Mouse (Mus musculus): ENCODE data around the gene Rpl27.
A peak's percentile ranks its signal among the peaks of the same experiment; 100 is the strongest.
"Not testable (repeated sequence)": the region's sequence is repeated elsewhere in the genome, so short reads cannot be mapped to it uniquely, and the experiment has no call there.

The Rpl27 gene

GRCm38 (mm10) chr11:101467477-101468262 is 25.6 kb downstream of the Rpl27 start:
- peak; percentile 60 for DNase-seq (ENCODE audit: low read depth, low spot score)

- DNase-seq (ENCODE audit: low read depth, low spot score): no peak
These were observed 26.2 kb downstream of the Rpl27 start for GRCm38 (mm10) chr11:101468263-101468688.

DNA sequence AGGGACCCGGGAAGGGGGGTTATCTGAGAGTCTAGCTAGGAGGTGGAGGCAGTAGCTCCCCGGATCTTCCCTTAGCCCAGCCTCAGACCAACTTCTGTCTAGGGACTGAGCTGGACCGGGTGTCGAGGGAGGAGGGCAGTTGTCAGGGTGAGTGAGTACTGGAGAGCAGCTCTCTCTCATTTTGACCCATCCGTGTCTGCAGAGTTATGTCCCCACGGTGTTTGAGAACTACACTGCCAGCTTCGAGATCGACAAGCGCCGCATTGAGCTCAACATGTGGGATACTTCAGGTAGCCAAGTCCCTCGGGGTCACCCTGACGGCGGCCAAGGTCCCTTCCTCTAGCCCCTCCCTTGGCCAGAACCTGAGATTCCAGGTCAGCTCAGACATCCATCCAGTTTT is 26.6 kb downstream of the Rpl27 start:
- no peak for DNase-seq (ENCODE audit: low read depth, low spot score)

DNA sequence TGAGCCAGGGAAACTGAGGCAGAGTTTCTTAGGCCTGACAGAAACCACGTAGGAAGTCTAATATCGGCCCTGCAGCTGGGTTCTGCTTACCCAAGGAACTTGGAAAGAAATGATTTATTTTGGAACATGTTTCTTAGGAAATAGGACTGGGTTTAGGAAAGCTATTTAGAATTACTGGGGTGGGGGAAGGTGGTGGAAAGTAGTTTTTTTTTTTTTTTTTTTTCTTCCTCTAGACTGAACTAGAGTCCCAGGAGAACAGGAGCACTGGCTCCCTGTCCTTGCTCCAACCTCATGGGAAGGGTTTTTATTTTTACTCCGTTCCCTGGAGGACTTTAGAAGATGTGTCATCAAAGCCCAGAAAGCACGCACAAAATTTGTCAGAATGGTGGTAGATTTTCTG is 27.1 kb downstream of the Rpl27 start:
- DNase-seq (ENCODE audit: low read depth, low spot score): no peak

- DNase-seq (ENCODE audit: low read depth, low spot score): no peak
These were observed 28.1 kb downstream of the Rpl27 start for GRCm38 (mm10) chr11:101470206-101470605.

GRCm38 (mm10) chr11:101471926-101472325 is 29.8 kb downstream of the Rpl27 start:
- DNase-seq (ENCODE audit: low read depth, low spot score): no peak

- no peak for DNase-seq (ENCODE audit: low read depth, low spot score)
These were observed 30.2 kb downstream of the Rpl27 start for GRCm38 (mm10) chr11:101472336-101472735.

GRCm38 (mm10) chr11:101473686-101474085 is 31.6 kb downstream of the Rpl27 start:
- not testable (repeated sequence) for DNase-seq (ENCODE audit: low read depth, low spot score)

DNA sequence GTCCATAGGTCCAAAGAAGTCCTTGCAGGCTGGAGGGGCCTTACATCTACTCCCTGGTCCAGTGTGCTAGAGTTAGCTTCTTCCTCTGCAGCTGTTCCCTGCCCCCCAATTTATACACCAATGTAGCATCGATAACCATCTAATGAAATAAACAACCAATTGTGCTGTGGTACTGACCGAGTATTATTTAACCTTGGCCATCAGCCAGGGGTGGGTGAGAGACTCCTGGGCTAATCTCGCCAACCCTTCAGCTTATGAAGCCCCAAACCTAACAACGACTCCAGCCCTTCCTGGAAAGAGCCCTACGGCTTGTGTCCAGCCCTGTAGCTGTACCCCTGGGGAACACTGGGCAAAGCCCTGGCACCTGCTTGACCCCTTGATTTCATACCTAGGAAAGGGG is 32.2 kb downstream of the Rpl27 start:
- no peak for DNase-seq (ENCODE audit: low read depth, low spot score)

DNA sequence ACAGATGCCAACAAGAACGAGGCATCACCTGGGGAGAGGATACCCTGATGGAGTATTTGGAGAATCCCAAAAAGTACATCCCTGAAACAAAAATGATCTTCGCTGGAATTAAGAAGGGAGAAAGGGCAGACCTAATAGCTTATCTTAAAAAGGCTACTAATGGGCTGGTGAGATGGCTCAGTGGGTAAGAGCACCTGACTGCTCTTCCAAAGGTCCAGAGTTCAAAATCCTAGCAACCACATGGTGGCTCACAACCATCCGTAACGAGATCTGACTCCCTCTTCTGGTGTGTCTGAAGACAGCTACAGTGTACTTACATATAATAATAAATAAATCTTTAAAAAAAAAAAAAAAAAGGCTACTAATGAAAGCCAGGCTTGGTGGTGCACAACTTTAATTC is 34.3 kb downstream of the Rpl27 start:
- DNase-seq (ENCODE audit: low read depth, low spot score): not testable (repeated sequence)

DNA sequence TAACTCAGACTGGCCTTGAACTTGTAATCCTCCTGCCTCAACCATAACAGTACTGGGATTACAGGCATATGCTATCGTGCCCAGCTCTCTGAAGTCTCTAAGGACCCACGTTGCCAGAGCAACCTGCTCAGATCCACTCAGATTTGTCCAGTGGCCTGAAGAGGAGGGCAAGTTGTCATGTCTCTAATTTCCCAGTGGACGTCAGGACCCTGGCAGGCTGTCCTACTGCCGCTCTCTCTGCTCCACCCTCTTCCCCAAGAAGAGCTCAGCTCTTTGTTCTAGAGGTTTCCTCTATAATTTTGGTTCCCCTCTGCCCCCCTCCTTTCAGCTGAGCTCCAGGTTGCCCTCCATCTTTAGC is 35.1 kb downstream of the Rpl27 start:
- no peak for DNase-seq (ENCODE audit: low read depth, low spot score)

GRCm38 (mm10) chr11:101477552-101478211 is 35.6 kb downstream of the Rpl27 start:
- no peak for DNase-seq (ENCODE audit: low read depth, low spot score)

GRCm38 (mm10) chr11:101479171-101479635 is 37.1 kb downstream of the Rpl27 start:
- no peak for DNase-seq (ENCODE audit: low read depth, low spot score)

DNA sequence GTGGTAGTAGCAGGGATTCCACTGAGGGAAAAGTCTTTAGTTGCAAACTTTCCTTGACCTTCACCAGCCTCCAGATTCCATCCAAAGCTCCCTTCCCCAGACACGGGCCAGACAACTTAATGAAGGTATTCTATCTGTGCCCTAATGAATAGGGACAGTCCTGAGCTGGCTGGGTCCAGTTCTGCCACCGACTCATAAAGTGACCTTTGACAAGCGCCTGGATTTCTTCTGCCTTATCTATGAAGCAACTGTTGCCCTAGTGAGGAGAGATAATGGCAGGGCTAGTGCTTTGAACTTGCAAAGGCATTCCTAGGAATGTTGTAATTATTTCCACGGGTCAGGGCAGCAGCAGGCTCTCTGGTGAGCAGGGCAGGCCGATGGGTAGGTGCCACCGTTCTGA is 38.8 kb downstream of the Rpl27 start:
- DNase-seq (ENCODE audit: low read depth, low spot score): no peak

- DNase-seq (ENCODE audit: low read depth, low spot score): no peak
These were observed 41.7 kb downstream of the Rpl27 start for GRCm38 (mm10) chr11:101483804-101484203.

- no peak for DNase-seq (ENCODE audit: low read depth, low spot score)
These were observed 42.1 kb downstream of the Rpl27 start for GRCm38 (mm10) chr11:101484245-101484644.

DNA sequence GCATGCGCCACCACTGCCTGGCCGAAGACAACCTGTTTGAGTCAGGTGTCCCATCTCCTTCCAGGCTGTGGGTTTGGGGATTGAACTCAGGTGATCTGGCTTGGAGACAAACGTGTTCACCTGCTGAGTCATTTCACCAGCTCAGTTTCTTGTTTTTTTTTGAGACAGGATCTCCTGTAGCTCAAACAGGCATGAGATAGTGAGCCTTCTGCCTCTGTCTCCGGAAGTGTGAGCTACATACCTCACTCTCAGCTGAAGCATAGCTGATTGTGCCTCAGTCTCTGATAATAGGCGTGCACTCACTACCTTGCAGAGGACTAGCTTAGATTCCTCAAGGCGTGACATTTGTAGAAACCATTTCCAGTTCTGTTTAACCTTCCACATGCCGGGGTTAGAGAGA is 42.7 kb downstream of the Rpl27 start:
- DNase-seq (ENCODE audit: low read depth, low spot score): no peak

GRCm38 (mm10) chr11:101485509-101486028 is 43.5 kb downstream of the Rpl27 start:
- no peak for DNase-seq (ENCODE audit: low read depth, low spot score)

DNA sequence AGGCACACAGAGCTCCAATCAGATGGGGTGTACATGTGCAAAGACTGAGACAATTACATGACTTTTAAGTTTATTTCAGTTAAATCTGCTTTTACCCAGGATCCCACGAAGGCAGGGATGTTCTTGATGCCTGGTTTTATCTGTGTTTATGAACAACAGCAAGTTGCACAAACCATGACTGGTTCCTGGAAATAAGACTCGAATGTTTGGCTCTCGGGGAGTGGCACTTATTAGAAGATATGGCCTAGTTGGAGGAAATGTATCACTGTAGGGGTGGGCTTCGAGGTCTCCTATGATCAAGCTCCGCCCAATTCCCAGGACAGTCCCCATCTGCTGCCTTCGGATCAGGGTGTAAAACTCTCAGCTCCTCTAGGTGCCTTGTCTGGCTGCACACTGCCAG is 44.0 kb downstream of the Rpl27 start:
- DNase-seq (ENCODE audit: low read depth, low spot score): no peak
